Mouse (Mus musculus): ENCODE results near the gene Myh10.

DNA sequence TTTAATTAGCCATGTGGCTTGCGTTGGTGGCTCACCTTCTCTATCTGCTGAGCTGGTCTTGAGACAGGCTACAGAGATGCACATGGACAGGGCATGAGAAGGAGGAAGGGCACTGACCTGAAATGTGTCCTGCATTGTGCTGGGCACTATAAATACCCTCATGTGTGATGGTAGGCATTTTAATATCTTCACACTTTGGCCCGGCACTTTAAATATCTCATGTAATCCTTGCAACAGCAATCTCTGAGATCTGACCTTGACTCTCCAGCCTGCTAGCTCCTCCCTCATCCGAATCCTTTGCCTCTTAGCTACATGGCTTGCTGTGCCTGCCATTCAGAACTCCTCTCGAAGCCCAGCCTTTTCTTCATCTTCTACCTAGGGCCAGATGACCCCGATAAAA is 5.4 kb upstream of the Myh10 start:
- TF ChIP-seq CTCF (IDR thresholded peaks at IDR 0.05; ENCODE audit: extremely low read depth, insufficient read depth, insufficient read length, insufficient replicate concordance), result no peak
- no peak for TF ChIP-seq POLR2A (IDR thresholded peaks at IDR 0.05; ENCODE audit: low read depth, low read length)

All from spleen, adult 2 months (tissue).